Mouse (Mus musculus) stomach, embryonic 14.5 days (tissue): ENCODE measurements around the gene Dmwd. TPM values are rescaled to one million over a fixed set of nuclear protein-coding genes. Genes with fewer than 3 reads are reported as not detected.
A peak's percentile ranks its signal among the peaks of the same experiment; 100 is the strongest.

Source experiments
- ATAC-seq: fragments of 200-750 bp; cut with Nextera tagmentation; 2 replicates; pipeline ENCODE4 v1.8.0; 2017; ENCODE audit warnings: low read depth, moderate TSS enrichment; ENCODE audit not compliant: insufficient number of reproducible peaks, insufficient read depth, low FRiP score
- H3K27ac ChIP-seq: fragments of 300-500 bp; sonication (generic); 2 replicates; pipeline ENCODE4 v1.5.1; 2014; ENCODE audit warnings: mild to moderate bottlenecking, low read length, moderate library complexity, mixed read lengths
- H3K27me3 ChIP-seq: fragments of 300-500 bp; sonication (generic); 2 replicates; pipeline ENCODE4 v1.6.1; 2014; ENCODE audit warnings: low read length, control low read depth, mixed read lengths; ENCODE audit not compliant: control insufficient read depth, insufficient read depth
- H3K36me3 ChIP-seq: fragments of 300-500 bp; sonication (generic); 2 replicates; pipeline ENCODE4 v1.6.1; 2014; ENCODE audit warnings: mild to moderate bottlenecking, control low read depth, low read length, moderate library complexity, mixed read lengths; ENCODE audit not compliant: control insufficient read depth, insufficient read depth
- H3K4me1 ChIP-seq: fragments of 300-500 bp; sonication (generic); 2 replicates; pipeline ENCODE4 v1.6.1; 2014; ENCODE audit warnings: low read length, control low read depth, mixed read lengths; ENCODE audit not compliant: control insufficient read depth, insufficient read depth
- H3K4me2 ChIP-seq: fragments of 300-500 bp; sonication (generic); replicated peaks from 2 replicates; pipeline ENCODE4 v1.6.1; 2014; ENCODE audit warnings: low read depth, low read length, control low read depth
- H3K4me3 ChIP-seq: fragments of 300-500 bp; sonication (generic); 2 replicates; pipeline ENCODE4 v1.5.1; 2014; ENCODE audit warnings: low read depth, low read length, control low read depth
- H3K9ac ChIP-seq: fragments of 300-500 bp; sonication (generic); replicated peaks from 2 replicates; pipeline ENCODE4 v1.6.1; 2014; ENCODE audit warnings: low read depth, mild to moderate bottlenecking, control low read depth, low read length, moderate library complexity, mixed read lengths
- H3K9me3 ChIP-seq: fragments of 300-500 bp; sonication (generic); 2 replicates; pipeline ENCODE4 v1.6.1; 2016; ENCODE audit warnings: low read depth, low read length, control low read depth; ENCODE audit not compliant: control insufficient read depth
- WGBS: fragments of 180-500 bp; shearing (Covaris S2); extraction: QIAGEN DNeasy Blood & Tissue Kit; methylation state at CpG from one replicate; pipeline ENCODE4 v1.1.7; 2014; 5-methylcytosine and 5-hydroxymethylcytosine counted together
- microRNA-seq: library from miRNA; unstranded; fragments of <30 nt; microRNA quantifications from one replicate; pipeline ENCODE4, GENCODE M21; 2016
- polyA plus RNA-seq: library from polyadenylated mRNA; unstranded; fragments of >200 nt; fragmentation: Nextera tagmentation; extraction: Ambion mirVana; gene quantifications from 2 replicates; pipeline ENCODE4 v1.2.1, GENCODE M21; 2014

Dmwd gene
- polyA plus RNA-seq, 1 experiment from 2014 or later, result 16.8 TPM

DNA sequence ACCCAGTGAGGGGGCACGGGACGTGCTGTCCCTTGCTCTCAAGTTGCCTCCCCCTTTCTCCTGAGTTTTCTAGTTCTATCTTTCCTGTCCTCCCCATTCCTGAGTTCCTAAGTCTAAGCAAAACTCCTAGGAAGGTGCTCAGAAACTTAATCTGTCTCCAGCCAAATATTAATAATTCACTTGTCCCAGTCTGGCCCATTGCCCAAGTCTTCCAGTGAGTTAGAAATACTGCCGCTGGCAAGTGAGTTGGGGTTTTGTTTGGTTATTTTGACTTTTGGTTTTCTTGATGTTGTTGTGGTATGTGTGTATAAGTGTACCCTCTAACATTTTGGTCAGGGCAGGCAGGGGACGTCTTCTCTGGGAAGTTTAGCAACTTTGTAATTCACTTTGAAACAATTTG lies 45.7 kb downstream of the Dmwd start:
- no peak overlapping the region for H3K27ac ChIP-seq
- 88% methylated on average over 4 of the region's 4 CpGs for WGBS
- no peak for ATAC-seq
- H3K27me3 ChIP-seq, result no peaks in the 10 kb centered on the region
- no peak overlapping the region for H3K4me3 ChIP-seq
- H3K4me2 ChIP-seq, result no peak overlapping the region
- peaks cover 16% of the 10 kb centered on the region; the same call in 1 of the 2 replicates for H3K4me1 ChIP-seq
- H3K36me3 ChIP-seq, result no peaks in the 10 kb centered on the region
- no peak overlapping the region for H3K9ac ChIP-seq
- H3K9me3 ChIP-seq, result peaks cover 4% of the 10 kb centered on the region; the same call in 1 of the 2 replicates

DNA sequence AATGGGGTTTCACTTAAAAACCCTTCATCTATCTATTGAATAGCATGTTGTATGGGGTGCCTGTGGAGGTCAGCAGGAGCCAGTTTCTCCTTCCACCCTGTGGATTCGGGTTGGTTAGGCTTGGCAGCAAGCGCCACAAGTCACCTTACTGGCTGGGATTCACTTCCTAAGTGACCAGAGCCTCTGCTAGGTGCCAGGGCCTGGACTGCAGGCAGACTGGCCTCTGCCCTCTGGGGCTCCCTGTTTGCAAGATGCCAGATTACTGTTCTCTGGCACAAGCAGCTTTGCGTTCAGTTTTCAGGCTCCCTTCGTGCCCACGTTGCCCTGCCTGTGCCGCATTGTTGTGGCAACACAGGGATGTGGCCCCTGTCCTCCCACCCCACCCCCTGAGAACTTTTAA lies 48.7 kb downstream of the Dmwd start:
- no peak for ATAC-seq
- Histone ChIP-seq H3K36me3 (no peaks in the 10 kb centered on the region; the same call in 1 of the 2 replicates), H3K27ac (no peak overlapping the region), H3K9ac (no peak overlapping the region), H3K4me1 (peaks cover 9% of the 10 kb centered on the region; the same call in 1 of the 2 replicates), H3K4me3 (no peak overlapping the region), H3K4me2 (no peak overlapping the region), H3K27me3 (no peaks in the 10 kb centered on the region), H3K9me3 (no peaks in the 10 kb centered on the region)
- WGBS, result 92% methylated on average over 6 of the region's 6 CpGs

DNA sequence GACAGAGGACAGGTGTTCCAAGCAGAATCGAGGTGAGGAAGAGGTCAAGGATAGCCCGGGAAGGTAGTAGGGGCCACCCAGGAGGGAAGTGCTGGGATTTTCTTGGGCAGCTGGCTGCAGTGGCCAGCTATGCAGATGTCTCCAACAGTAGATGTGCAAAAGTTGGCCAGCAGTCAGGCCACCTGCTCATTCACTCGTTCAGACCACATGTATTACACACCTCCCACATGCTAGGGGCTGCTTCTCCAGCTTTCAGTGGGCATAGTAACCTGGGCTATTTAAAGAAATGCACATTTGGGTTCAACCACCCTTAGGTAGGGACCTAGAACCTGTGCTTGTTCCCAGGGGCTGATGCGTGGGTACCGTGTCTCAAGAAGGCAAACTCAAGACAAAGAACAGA lies 51.7 kb downstream of the Dmwd start:
- no peak overlapping the region for H3K27ac ChIP-seq
- ATAC-seq, result no peak
- WGBS, result 81% methylated on average over 5 of the region's 5 CpGs
- H3K36me3 ChIP-seq, result no peaks in the 10 kb centered on the region; the same call in 1 of the 2 replicates
- H3K9me3 ChIP-seq, result no peaks in the 10 kb centered on the region
- no peaks in the 10 kb centered on the region for H3K4me1 ChIP-seq
- H3K4me3 ChIP-seq, result no peak overlapping the region
- no peaks in the 10 kb centered on the region for H3K27me3 ChIP-seq
- H3K9ac ChIP-seq, result no peak overlapping the region
- H3K4me2 ChIP-seq, result no peak overlapping the region

DNA sequence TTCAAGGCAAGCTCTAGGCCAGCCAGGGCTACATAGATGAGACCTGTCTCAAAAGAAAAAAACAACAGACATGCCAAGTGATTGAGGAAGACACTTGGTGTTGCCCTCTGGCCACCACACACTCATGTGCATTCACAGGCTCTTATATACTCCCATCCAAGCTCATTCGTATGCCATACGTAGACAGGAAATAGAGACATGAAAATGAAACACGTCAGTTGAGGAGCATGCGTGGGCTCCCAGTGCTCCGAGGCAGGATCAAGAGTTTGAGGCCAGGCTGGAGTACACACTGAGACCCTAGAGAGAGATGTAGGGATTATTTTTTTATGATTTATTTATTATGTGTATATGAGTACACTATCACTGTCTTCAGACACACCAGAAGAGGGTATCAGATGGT lies 53.4 kb downstream of the Dmwd start:
- ATAC-seq, result no peak
- H3K9me3 ChIP-seq, result no peaks in the 10 kb centered on the region
- 93% methylated on average over 5 of the region's 5 CpGs for WGBS

DNA sequence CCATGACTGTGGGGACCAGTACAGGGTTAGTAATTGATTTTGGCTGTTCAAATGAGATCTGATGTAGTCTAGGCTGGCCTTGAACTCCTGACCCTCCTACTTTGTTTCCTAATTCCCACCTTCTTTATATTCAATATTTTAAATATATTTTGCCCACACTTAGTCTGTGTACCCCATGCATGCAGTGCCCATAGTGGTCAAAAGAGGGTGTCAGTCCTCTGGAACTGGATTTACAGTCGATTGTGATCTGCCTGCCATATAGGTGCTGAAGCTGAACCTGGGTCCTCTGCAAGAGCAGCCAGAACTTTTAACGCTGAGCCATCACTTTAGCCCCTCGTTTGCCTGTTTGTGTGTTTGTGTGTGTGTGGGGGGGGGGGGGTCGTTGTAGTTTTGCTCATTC lies 54.6 kb downstream of the Dmwd start:
- peak overlapping the region; percentile 37; the same call in 1 of the 2 replicates for H3K4me3 ChIP-seq
- H3K27ac ChIP-seq, result peak overlapping the region; percentile 59; the same call in 1 of the 2 replicates
- H3K36me3 ChIP-seq, result peaks cover 5% of the 10 kb centered on the region
- 26% methylated on average over 4 of the region's 4 CpGs for WGBS
- no peaks in the 10 kb centered on the region for H3K27me3 ChIP-seq
- no peaks in the 10 kb centered on the region for H3K9me3 ChIP-seq
- no peak for ATAC-seq
- no peak overlapping the region for H3K9ac ChIP-seq
- peak overlapping the region; percentile 43 for H3K4me2 ChIP-seq
- no peaks in the 10 kb centered on the region for H3K4me1 ChIP-seq

More for the DNA sequence above, 53.4 kb downstream of the Dmwd start:
- Histone ChIP-seq H3K27me3 (no peaks in the 10 kb centered on the region), H3K4me2 (no peak overlapping the region), H3K9ac (no peak overlapping the region), H3K36me3 (no peaks in the 10 kb centered on the region; the same call in 1 of the 2 replicates), H3K27ac (no peak overlapping the region), H3K4me1 (no peaks in the 10 kb centered on the region), H3K4me3 (no peak overlapping the region)

DNA sequence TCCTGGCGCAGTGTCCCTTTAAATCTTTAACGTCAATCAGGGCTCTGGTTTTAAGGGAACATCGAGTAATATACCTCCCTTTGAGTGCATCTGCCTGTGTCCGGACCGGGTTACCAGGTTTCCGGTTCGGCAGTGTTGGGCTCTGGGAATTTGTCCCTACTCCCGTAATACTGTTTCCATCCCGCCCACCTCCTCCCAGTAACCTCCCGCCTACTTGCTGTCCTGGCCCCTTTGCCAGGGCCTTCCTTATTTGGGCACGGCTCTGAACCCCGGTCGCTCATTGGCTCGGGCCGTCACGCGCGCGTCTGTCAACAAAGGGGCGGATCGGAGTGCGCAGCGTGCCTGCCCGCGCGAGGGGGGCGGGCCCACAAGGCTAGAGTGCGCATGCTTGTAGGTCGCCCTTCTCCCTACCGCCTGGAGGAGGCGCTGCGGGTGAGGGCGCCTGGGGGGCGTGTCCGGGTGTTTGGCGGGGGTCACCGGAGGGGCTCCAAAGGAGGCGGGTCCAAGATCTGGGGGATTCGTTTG lies 55.4 kb downstream of the Dmwd start:
- Histone ChIP-seq H3K4me1 (no peaks in the 10 kb centered on the region), H3K27me3 (no peaks in the 10 kb centered on the region), H3K9me3 (no peaks in the 10 kb centered on the region), H3K4me2 (peak overlapping the region; percentile 59), H3K9ac (no peak overlapping the region), H3K4me3 (peak overlapping the region; percentile 37), H3K36me3 (peaks cover 13% of the 10 kb centered on the region), H3K27ac (peak overlapping the region; percentile 59; the same call in 1 of the 2 replicates)
- WGBS, result 0% methylated on average over 39 of the region's 39 CpGs
- ATAC-seq, result peak; percentile 98

Small RNAs within 50 kb of the gene (microRNA-seq; reads per million reads assigned to microRNA genes)
- gene Mir3100, result 1.0 reads per million

Other genes starting within 250 kb of the Dmwd start
- 1.0 and 1.1 TPM in 2 replicates for gene Mill2, start 236.3 kb upstream of the Dmwd start, polyA plus RNA-seq
- gene Pglyrp1, start 204.9 kb upstream of the Dmwd start, polyA plus RNA-seq, result 23.9 and 32.8 TPM in 2 replicates
- gene Ccdc61, start 165.8 kb upstream of the Dmwd start, polyA plus RNA-seq, result 18.5 and 21.7 TPM in 2 replicates
- gene Nova2, start 150.3 kb upstream of the Dmwd start, polyA plus RNA-seq, result 0.81 and 1.2 TPM in 2 replicates
- gene Nanos2, start 88.8 kb upstream of the Dmwd start, polyA plus RNA-seq, result not detected in 2 replicates
- gene Mypop, start 85.0 kb upstream of the Dmwd start, polyA plus RNA-seq, result 3.0 and 3.5 TPM in 2 replicates
- gene Irf2bp1, start 72.2 kb upstream of the Dmwd start, polyA plus RNA-seq, result 22.7 and 25.5 TPM in 2 replicates
- 14.8 and 15.3 TPM in 2 replicates for gene Foxa3, start 52.7 kb upstream of the Dmwd start, polyA plus RNA-seq
- gene Sympk, start 51.9 kb upstream of the Dmwd start, polyA plus RNA-seq, result 21.7 and 23.7 TPM in 2 replicates
- gene Rsph6a, start 21.5 kb upstream of the Dmwd start, polyA plus RNA-seq, result not detected in 2 replicates
- gene Dmpk, start 7.6 kb downstream of the Dmwd start, polyA plus RNA-seq, result 70.9 and 72.0 TPM in 2 replicates
- 17.4 and 18.6 TPM in 2 replicates for gene Six5, start 18.4 kb downstream of the Dmwd start, polyA plus RNA-seq
- 4.6 and 5.7 TPM in 2 replicates for gene Gm4969, start 42.1 kb downstream of the Dmwd start, polyA plus RNA-seq
- 9.1 and 9.5 TPM in 2 replicates for gene Fbxo46, start 43.6 kb downstream of the Dmwd start, polyA plus RNA-seq
- 10.9 and 11.3 TPM in 2 replicates for gene Qpctl, start 73.1 kb downstream of the Dmwd start, polyA plus RNA-seq
- gene Snrpd2, start 73.5 kb downstream of the Dmwd start, polyA plus RNA-seq, result 143 and 161 TPM in 2 replicates
- 1.1 and 1.9 TPM in 2 replicates for gene Gipr, start 89.9 kb downstream of the Dmwd start, polyA plus RNA-seq
- 4.1 and 4.8 TPM in 2 replicates for gene Eml2, start 100.2 kb downstream of the Dmwd start, polyA plus RNA-seq
- gene Gpr4, start 136.3 kb downstream of the Dmwd start, polyA plus RNA-seq, result 1.4 and 2.0 TPM in 2 replicates
- 37.1 and 42.9 TPM in 2 replicates for gene Opa3, start 152.1 kb downstream of the Dmwd start, polyA plus RNA-seq
- 48.1 and 64.9 TPM in 2 replicates for gene Vasp, start 195.6 kb downstream of the Dmwd start, polyA plus RNA-seq
- gene Ppm1n, start 203.8 kb downstream of the Dmwd start, polyA plus RNA-seq, result 0.15 TPM in 1 of 2 replicates, not detected in the other
- 11.7 and 13.9 TPM in 2 replicates for gene Rtn2, start 206.4 kb downstream of the Dmwd start, polyA plus RNA-seq
- 0.07 TPM in 1 of 2 replicates, not detected in the other for gene Fosb, start 233.8 kb downstream of the Dmwd start, polyA plus RNA-seq